Mouse (Mus musculus): ENCODE measurements around the gene Pold2. TPM values are rescaled to one million over a fixed set of nuclear protein-coding genes. Genes with fewer than 3 reads are reported as not detected.

Gene Pold2
- polyA plus RNA-seq, 1 experiment = 13.5 TPM

DNA sequence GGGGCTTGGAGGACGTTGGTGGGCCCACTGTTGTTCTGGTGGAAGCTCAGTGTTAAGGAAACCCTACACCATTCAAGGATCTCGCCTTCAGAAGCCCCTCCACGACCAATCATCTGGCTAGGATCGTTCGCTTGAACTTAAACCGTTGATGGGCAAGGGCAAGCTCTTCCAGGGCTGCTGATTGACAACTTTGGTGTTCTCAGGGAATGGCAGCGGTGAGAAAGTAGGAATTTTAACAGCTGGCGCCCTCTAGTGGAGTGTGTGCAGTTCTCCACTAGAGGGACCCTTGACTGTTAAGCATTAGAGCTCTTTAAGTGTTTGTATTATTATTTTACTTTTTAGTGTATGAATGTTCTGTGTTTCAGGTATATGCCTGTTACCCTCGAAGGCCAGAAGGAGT, 8.1 kb upstream of the Pold2 start:
- peak; percentile 71 for TF ChIP-seq CTCF (IDR thresholded peaks at IDR 0.05; ENCODE audit: low read depth, low read length)
- no peak for TF ChIP-seq POLR2A (IDR thresholded peaks at IDR 0.05; ENCODE audit: borderline replicate concordance, low read depth, low read length)
- H3K4me1 ChIP-seq (ENCODE audit: control insufficient read depth, insufficient read depth, low read length) = peaks cover 6% of the 10 kb centered on the region; the same call in 1 of the 2 replicates
- H3K4me3 ChIP-seq (ENCODE audit: insufficient read depth, low read length) = no peak overlapping the region
- H3K27ac ChIP-seq (ENCODE audit: insufficient read depth, low read depth, low read length) = no peak overlapping the region

- peaks cover 10% of the 10 kb centered on the region for H3K4me1 ChIP-seq (ENCODE audit: control insufficient read depth, insufficient read depth, low read length)
- H3K4me3 ChIP-seq (ENCODE audit: insufficient read depth, low read length) = no peak overlapping the region
- no peak for TF ChIP-seq POLR2A (IDR thresholded peaks at IDR 0.05; ENCODE audit: borderline replicate concordance, low read depth, low read length)
- TF ChIP-seq CTCF (IDR thresholded peaks at IDR 0.05; ENCODE audit: low read depth, low read length) = no peak
- no peak overlapping the region for H3K27ac ChIP-seq (ENCODE audit: insufficient read depth, low read depth, low read length)
These were observed 4.4 kb upstream of the Pold2 start for GRCm38 (mm10) chr11:5882518-5882917.

DNA sequence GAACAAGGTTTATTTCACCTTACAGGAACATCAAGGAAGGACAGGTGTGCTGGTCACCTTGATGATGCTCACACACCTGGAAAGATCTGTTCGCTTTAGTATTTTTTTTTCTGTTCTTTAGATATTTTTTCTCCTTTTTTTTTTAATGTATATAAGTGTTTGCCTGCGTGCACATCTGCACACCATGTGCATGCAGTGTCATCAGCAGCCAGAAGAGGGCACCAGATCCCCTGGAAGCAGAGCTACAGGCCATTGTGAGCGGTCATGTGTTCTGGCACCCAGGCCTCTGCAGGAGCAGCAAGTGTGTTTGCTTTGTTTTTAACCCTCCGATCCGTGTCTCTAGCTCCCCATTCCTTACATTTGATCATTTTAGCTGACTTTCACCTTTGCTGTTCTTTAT, 1.8 kb upstream of the Pold2 start:
- Histone ChIP-seq H3K4me1 (ENCODE audit: control insufficient read depth, insufficient read depth, low read length) (peaks cover 21% of the 10 kb centered on the region), H3K4me3 (ENCODE audit: insufficient read depth, low read length) (no peak overlapping the region), H3K27ac (ENCODE audit: insufficient read depth, low read depth, low read length) (no peak overlapping the region)
- TF ChIP-seq CTCF (IDR thresholded peaks at IDR 0.05; ENCODE audit: low read depth, low read length) (peak; percentile 63), POLR2A (IDR thresholded peaks at IDR 0.05; ENCODE audit: borderline replicate concordance, low read depth, low read length) (no peak)

DNA sequence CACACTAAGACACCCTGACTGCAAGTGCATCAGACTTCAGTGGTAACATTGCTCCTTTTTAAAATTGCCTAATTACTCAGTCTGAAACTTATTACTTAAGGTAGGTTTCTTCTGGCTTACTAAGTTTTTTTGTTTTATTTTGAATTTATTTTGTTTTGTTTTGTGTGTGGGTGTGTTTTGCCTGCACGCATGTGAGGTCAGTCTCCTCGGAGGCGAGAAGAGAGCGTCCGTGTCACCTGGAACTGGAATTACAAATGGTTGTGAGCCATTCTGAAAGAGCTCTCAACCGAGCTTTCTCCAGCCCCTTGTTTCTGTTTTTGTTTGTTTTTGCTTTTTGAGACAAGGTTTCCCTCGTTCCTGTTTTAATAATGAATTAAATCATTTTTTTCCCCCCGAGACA, 569 bp upstream of the Pold2 start:
- Histone ChIP-seq H3K4me3 (ENCODE audit: insufficient read depth, low read length) (peak overlapping the region; percentile 61), H3K27ac (ENCODE audit: insufficient read depth, low read depth, low read length) (0 out of 2 replicates have a peak overlapping the region, but pooled peaks have one; percentile 36), H3K4me1 (ENCODE audit: control insufficient read depth, insufficient read depth, low read length) (peaks cover 21% of the 10 kb centered on the region)
- TF ChIP-seq POLR2A (IDR thresholded peaks at IDR 0.05; ENCODE audit: borderline replicate concordance, low read depth, low read length) (no peak), CTCF (IDR thresholded peaks at IDR 0.05; ENCODE audit: low read depth, low read length) (no peak)

DNA sequence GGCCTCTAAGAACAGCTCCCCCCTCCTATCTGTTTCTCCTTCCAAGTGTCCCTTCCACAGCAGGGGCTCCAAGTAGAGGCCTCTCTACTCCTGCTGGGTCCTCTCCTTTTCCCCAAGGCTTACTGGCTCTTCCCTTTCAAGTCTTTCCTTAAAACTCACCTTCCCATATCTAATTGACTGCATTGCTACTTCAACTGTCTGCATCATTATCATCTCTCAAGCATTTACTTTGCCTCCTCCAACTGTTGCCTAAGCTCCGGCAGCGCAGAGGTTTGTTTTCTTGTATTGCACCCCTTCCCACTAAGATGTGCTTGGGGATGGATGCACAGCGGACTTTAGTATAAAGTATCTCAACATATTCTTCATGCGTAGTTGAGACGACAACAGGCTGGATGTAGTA, 671 bp downstream of the Pold2 start:
- peak overlapping the region; percentile 87 for H3K4me3 ChIP-seq (ENCODE audit: insufficient read depth, low read length)
- H3K4me1 ChIP-seq (ENCODE audit: control insufficient read depth, insufficient read depth, low read length) = peaks cover 17% of the 10 kb centered on the region
- TF ChIP-seq CTCF (IDR thresholded peaks at IDR 0.05; ENCODE audit: low read depth, low read length) (no peak), POLR2A (IDR thresholded peaks at IDR 0.05; ENCODE audit: borderline replicate concordance, low read depth, low read length) (no peak)
- H3K27ac ChIP-seq (ENCODE audit: insufficient read depth, low read depth, low read length) = no peak overlapping the region

GRCm38 (mm10) chr11:5873192-5873591, 4.9 kb downstream of the Pold2 start:
- H3K4me3 ChIP-seq (ENCODE audit: insufficient read depth, low read length) = no peak overlapping the region
- H3K4me1 ChIP-seq (ENCODE audit: control insufficient read depth, insufficient read depth, low read length) = peaks cover 10% of the 10 kb centered on the region
- no peak overlapping the region for H3K27ac ChIP-seq (ENCODE audit: insufficient read depth, low read depth, low read length)
- TF ChIP-seq CTCF (IDR thresholded peaks at IDR 0.05; ENCODE audit: low read depth, low read length) (no peak), POLR2A (IDR thresholded peaks at IDR 0.05; ENCODE audit: borderline replicate concordance, low read depth, low read length) (no peak)

DNA sequence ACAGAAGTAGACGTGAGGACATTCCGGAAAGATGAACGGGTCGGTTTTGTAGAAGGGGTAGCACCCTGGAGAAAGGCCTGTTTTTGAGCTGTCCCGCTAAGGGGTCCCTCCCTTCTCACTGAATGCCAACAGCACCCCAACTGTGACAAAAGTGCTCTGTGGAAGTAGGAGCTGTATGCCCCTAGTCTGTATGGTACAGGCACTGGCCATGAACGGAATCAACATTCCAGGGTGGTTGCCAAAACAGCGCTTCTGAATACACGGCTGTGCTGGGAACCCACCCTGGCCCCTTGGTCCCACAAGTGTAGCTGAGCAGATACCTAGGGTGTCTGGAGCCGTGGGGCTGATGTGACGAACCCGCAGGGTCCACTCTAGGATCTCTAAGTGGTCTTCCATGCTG, 5.4 kb downstream of the Pold2 start:
- Histone ChIP-seq H3K4me1 (ENCODE audit: control insufficient read depth, insufficient read depth, low read length) (peaks cover 10% of the 10 kb centered on the region), H3K27ac (ENCODE audit: insufficient read depth, low read depth, low read length) (no peak overlapping the region), H3K4me3 (ENCODE audit: insufficient read depth, low read length) (no peak overlapping the region)
- TF ChIP-seq POLR2A (IDR thresholded peaks at IDR 0.05; ENCODE audit: borderline replicate concordance, low read depth, low read length) (no peak), CTCF (IDR thresholded peaks at IDR 0.05; ENCODE audit: low read depth, low read length) (no peak)

DNA sequence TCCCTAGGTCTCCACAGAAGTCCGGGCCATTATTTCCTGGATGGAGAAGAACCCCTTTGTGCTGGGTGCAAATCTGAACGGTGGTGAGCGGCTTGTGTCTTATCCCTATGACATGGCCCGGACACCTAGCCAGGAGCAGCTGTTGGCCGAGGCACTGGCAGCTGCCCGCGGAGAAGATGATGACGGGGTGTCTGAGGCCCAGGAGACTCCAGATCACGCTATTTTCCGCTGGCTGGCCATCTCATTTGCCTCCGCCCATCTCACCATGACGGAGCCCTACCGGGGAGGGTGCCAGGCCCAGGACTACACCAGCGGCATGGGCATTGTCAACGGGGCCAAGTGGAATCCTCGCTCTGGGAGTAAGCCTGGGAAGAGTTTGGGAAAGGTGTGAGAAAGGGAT, 8.0 kb downstream of the Pold2 start:
- no peaks in the 10 kb centered on the region for H3K4me1 ChIP-seq (ENCODE audit: control insufficient read depth, insufficient read depth, low read length)
- H3K4me3 ChIP-seq (ENCODE audit: insufficient read depth, low read length) = no peak overlapping the region
- H3K27ac ChIP-seq (ENCODE audit: insufficient read depth, low read depth, low read length) = no peak overlapping the region
- TF ChIP-seq CTCF (IDR thresholded peaks at IDR 0.05; ENCODE audit: low read depth, low read length) = no peak

DNA sequence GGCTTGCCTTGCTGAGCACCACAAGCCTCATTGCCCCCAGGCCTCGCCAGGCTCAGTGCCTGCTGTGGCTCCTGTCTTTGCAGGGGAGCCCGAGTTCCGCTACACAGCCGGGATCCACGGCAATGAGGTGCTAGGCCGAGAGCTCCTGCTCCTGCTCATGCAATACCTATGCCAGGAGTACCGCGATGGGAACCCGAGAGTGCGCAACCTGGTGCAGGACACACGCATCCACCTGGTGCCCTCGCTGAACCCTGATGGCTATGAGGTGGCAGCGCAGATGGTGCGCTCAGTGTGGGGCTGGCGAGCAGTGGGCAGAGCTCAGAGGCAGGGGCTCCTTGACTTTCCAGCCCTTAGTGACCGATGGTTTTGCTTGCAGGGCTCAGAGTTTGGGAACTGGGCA, 8.8 kb downstream of the Pold2 start:
- no peaks in the 10 kb centered on the region for H3K4me1 ChIP-seq (ENCODE audit: control insufficient read depth, insufficient read depth, low read length)
- no peak overlapping the region for H3K27ac ChIP-seq (ENCODE audit: insufficient read depth, low read depth, low read length)
- TF ChIP-seq POLR2A (IDR thresholded peaks at IDR 0.05; ENCODE audit: borderline replicate concordance, low read depth, low read length) (no peak), CTCF (IDR thresholded peaks at IDR 0.05; ENCODE audit: low read depth, low read length) (no peak)
- no peak overlapping the region for H3K4me3 ChIP-seq (ENCODE audit: insufficient read depth, low read length)

- no peak overlapping the region for H3K27ac ChIP-seq (ENCODE audit: insufficient read depth, low read depth, low read length)
- TF ChIP-seq POLR2A (IDR thresholded peaks at IDR 0.05; ENCODE audit: borderline replicate concordance, low read depth, low read length) (no peak), CTCF (IDR thresholded peaks at IDR 0.05; ENCODE audit: low read depth, low read length) (no peak)
- H3K4me1 ChIP-seq (ENCODE audit: control insufficient read depth, insufficient read depth, low read length) = no peaks in the 10 kb centered on the region
- H3K4me3 ChIP-seq (ENCODE audit: insufficient read depth, low read length) = no peak overlapping the region
These were observed 9.8 kb downstream of the Pold2 start for GRCm38 (mm10) chr11:5868324-5868723.

DNA sequence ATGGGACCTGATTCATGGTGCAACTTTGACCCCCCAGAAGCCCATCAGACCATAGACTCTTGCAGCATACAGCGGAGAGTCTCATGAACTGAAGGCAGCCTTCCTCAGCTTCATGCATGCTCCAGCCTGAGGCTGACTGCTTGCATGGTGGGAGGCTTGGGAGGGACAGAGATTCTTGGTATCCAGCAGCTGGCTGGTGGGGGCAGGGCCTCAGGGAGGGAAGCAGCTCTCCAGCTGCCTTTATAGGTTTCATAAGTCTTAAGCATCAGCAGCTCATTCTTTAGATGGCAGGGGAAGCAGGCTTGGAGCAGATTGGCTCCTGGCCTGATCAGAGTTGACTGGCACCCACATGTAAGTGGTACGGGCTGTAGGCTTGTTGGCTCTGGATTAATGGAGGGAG, 10.9 kb downstream of the Pold2 start:
- no peaks in the 10 kb centered on the region for H3K4me1 ChIP-seq (ENCODE audit: control insufficient read depth, insufficient read depth, low read length)
- no peak overlapping the region for H3K4me3 ChIP-seq (ENCODE audit: insufficient read depth, low read length)
- no peak overlapping the region for H3K27ac ChIP-seq (ENCODE audit: insufficient read depth, low read depth, low read length)
- no peak for TF ChIP-seq CTCF (IDR thresholded peaks at IDR 0.05; ENCODE audit: low read depth, low read length)
- no peak for TF ChIP-seq POLR2A (IDR thresholded peaks at IDR 0.05; ENCODE audit: borderline replicate concordance, low read depth, low read length)

All from bone marrow macrophage, adult 2 months (primary cell).